Mouse (Mus musculus) brain, embryonic 14.5 days (tissue): ENCODE results near the gene Macf1.
"Not testable (repeated sequence)": the region's sequence is repeated elsewhere in the genome, so short reads cannot be mapped to it uniquely, and the experiment has no call there.

Experiments
- CTCF ChIP-seq: fragments of 200-500 bp; IDR thresholded peaks from 2 replicates; pipeline ENCODE4 v1.5.1; 2012; ENCODE audit warnings: inconsistent platforms, mild to moderate bottlenecking, moderate library complexity, borderline replicate concordance; ENCODE audit not compliant: insufficient read depth, insufficient read length; ENCODE audit errors: extremely low read depth
- POLR2A ChIP-seq: fragments of 200-500 bp; IDR thresholded peaks from 2 replicates; pipeline ENCODE4 v1.6.1; 2012; ENCODE audit warnings: mild to moderate bottlenecking, inconsistent platforms, borderline replicate concordance; ENCODE audit not compliant: poor library complexity, insufficient read depth, insufficient read length, severe bottlenecking; ENCODE audit errors: extremely low read depth

GRCm38 (mm10) chr4:123632116-123632515 lies 52.0 kb downstream of the Macf1 start:
- TF ChIP-seq CTCF, POLR2A: not testable (repeated sequence)
